Mouse (Mus musculus): ENCODE measurements around the gene Pi16.

Pi16 gene

GRCm38 (mm10) chr17:29356479-29356856, 39.0 kb downstream of the Pi16 start:
- in situ Hi-C loops (cut with MboI, MseI), result no loop called here

GRCm38 (mm10) chr17:29356882-29357281, 39.4 kb downstream of the Pi16 start:
- in situ Hi-C loops (cut with MboI, MseI), result no loop called here

- in situ Hi-C loops (cut with MboI, MseI), result no loop called here
Measured at GRCm38 (mm10) chr17:29358928-29359327, 41.4 kb downstream of the Pi16 start.

DNA sequence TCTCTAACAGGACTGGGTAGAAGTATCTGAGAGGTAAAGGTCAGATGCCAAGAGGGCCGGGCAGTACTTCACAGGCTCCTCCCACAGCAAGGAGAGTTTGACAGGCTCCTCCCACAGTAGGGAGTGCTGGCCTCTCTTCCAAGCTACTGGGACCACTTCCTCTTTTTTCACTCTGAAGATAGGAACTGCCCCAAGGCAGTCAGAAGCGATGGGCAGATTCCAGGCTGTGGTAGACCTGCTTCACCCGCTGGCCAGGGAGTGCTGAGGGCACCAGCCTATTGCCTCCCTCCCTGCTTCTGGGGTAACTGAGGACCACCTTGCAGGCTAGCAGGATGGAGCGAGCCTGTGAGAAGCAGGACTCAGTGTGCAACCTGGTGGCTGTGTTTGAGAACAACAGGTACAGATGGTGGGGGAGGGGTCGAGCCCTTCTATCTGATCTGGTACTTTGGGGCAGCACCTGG, 43.3 kb downstream of the Pi16 start, which contains the start of gene Fgd2:
Gene Fgd2, plus strand, starts transcription at position 154 of the 461 bp plus-strand sequence.
- in situ Hi-C loops (cut with MboI, MseI), result no loop called here

- in situ Hi-C loops (cut with MboI, MseI), result no loop called here
Measured at GRCm38 (mm10) chr17:29361982-29362691, 44.7 kb downstream of the Pi16 start.

- in situ Hi-C loops (cut with MboI, MseI), result no loop called here
Measured at GRCm38 (mm10) chr17:29363109-29363508, 45.6 kb downstream of the Pi16 start.

GRCm38 (mm10) chr17:29365105-29365621, 47.7 kb downstream of the Pi16 start:
- in situ Hi-C loops (cut with MboI, MseI), result loop anchor here (5.0 kb wide), 1 partner anchor 103 kb away; the partner anchor contains the start of gene Ppil1

- in situ Hi-C loops (cut with MboI, MseI), result loop anchor here (5.0 kb wide), 1 partner anchor 106 kb away; the partner anchor contains the start of gene Ppil1
Measured at GRCm38 (mm10) chr17:29368726-29369125, 51.2 kb downstream of the Pi16 start.

DNA sequence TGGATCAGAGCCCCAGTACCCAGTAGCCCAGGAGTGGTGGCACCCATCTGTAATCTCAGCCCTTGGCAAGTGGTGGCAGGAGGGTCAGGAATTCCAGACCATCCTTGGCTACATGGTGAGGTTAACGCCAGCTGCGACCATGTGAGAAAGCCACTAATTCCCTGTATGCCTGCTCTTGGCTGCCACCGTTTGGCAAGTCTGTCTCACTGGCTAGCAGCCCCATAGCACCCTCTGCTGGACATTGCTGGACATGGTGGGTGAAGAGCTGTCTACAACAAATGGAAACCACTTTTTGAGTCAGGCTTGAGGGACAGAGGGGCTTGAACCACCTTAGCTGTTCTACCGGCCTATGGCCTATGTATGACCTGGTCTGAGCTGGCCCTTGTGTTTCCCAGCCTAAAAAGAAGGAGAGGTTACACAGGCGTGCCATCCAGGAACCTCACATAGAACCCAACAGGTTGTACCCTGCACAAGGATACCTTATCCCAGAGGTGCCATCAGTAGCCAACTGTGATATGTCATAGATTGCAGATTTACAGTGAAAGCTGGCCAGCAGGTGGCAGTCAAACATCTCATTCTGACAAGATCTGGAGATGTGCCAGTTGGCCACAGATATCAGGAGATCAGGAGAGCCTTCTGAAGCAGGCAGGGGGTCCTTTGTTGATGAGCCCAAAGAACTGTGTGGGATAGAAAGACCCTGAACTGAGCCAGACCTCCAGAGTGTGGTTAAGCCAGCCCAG, 53.7 kb downstream of the Pi16 start:
- in situ Hi-C loops (cut with MboI, MseI), result loop anchor here (5.0 kb wide), 2 partner anchors 59 to 146 kb away; no protein-coding TSS in a partner anchor

GRCm38 (mm10) chr17:29375871-29376270, 58.4 kb downstream of the Pi16 start:
- in situ Hi-C loops (cut with MboI, MseI), result no loop called here

- in situ Hi-C loops (cut with MboI, MseI), result no loop called here
Measured at GRCm38 (mm10) chr17:29378056-29378455, 60.6 kb downstream of the Pi16 start.
